8 mouse cellular contexts compared by ENCODE assay signal in genomic region chr16:4267857-4268666, GRCm38 (mm10). TPM values are rescaled to one million over a fixed set of nuclear protein-coding genes. Genes with fewer than 3 reads are reported as not detected.
A peak's percentile ranks its signal among the peaks of the same experiment; 100 is the strongest.
DNase-seq lines count a peak whose midpoint lies in the region; ATAC-seq lines count a peak whose summit lies in the region.

No protein-coding gene starts in this region.

- peak; percentile 56 for DNase-seq in adipocyte (ENCODE audit: low spot score)
- DNase-seq in gastrocnemius, postnatal 14 days: peak; percentile 89
- DNase-seq in hindlimb bud, embryonic 11.5 days (ENCODE audit: extremely low spot score, low read depth, low spot score): peak; percentile 41
- peak; percentile 55 to 67 for DNase-seq in left cerebral cortex, postnatal 25 days (ENCODE audit: low spot score in 2 of 2)
- peak; percentile 82 for DNase-seq in mesoderm, embryonic 11.5 days (ENCODE audit: low read depth, low spot score)
- peak; percentile 68 for DNase-seq in right cerebral cortex, postnatal 25 days
- peak; percentile 79 to 86 for DNase-seq in urinary bladder, postnatal 4 days (ENCODE audit: low spot score in 2 of 2)

- ATAC-seq in common myeloid progenitor, adult 5-6 weeks (replicated peaks; ENCODE audit: low read depth, poor library complexity, severe bottlenecking): peak; percentile 95

- intact Hi-C loops in gastrocnemius, postnatal 14 days (cut with DNase I; ENCODE audit: low total_unique reads): no loop called here
- intact Hi-C loops in left cerebral cortex, postnatal 25 days (cut with DNase I): no loop called here

RNA-seq across cellular contexts. Expression of gene Crebbp, which starts 54.3 kb away (rescaled TPM):
- 52.6 and 55.2 TPM in 2 replicates for total RNA-seq in common myeloid progenitor, adult 5-6 weeks (2017)
- 10 to 100 TPM; 33.0 to 33.1 TPM for total RNA-seq in gastrocnemius, postnatal 14 days (2021)
- 10 to 100 TPM; 82.9 to 83.8 TPM for total RNA-seq in left cerebral cortex, postnatal 25 days (2021)

Comparison
In these comparisons a context has a peak if more than half of its experiments do, and no peak if none do; other contexts are left out.
1. Peak in every context shown above with its lines: DNase-seq and ATAC-seq.